Mouse (Mus musculus): ENCODE results near the gene Agpat3. TPM values are rescaled to one million over a fixed set of nuclear protein-coding genes. Genes with fewer than 3 reads are reported as not detected.

Gene Agpat3
- 25.0 and 27.3 TPM in 2 replicates for polyA plus RNA-seq (2021; fragmentation: Nextera tagmentation)
- long read RNA-seq, experiment 1, full-length matches to known transcripts: 13 of 54 reads
- long read RNA-seq, experiment 1, partial matches to known transcripts: 2 of 54 reads
- long read RNA-seq, experiment 1, other reads (novel, unspliced or antisense): 39 of 54 reads
- long read RNA-seq, experiment 2, full-length matches to known transcripts: 39 of 204 reads
- long read RNA-seq, experiment 2, partial matches to known transcripts: 11 of 204 reads
- long read RNA-seq, experiment 2, other reads (novel, unspliced or antisense): 154 of 204 reads

GRCm38 (mm10) chr10:78351887-78352665 lies at the start of gene Agpat3:
TSS of gene Agpat3 (minus strand) at chr10:78352489.

GRCm38 (mm10) chr10:78244438-78245224 lies 107.7 kb downstream of the Agpat3 start, which contains the start of gene Trappc10:
TSS of gene Trappc10 (minus strand) at chr10:78244641.

Small RNA genes within 50 kb of the gene (microRNA-seq; reads per million reads assigned to microRNA genes)
- gene Mir7659: not detected

Other genes starting within 250 kb of the Agpat3 start
- gene D10Jhu81e, start 182.7 kb downstream of the Agpat3 start, polyA plus RNA-seq (2021; fragmentation: Nextera tagmentation): 78.6 and 86.8 TPM in 2 replicates
- 9.8 and 10.9 TPM in 2 replicates for gene Pwp2, start 167.3 kb downstream of the Agpat3 start, polyA plus RNA-seq (2021; fragmentation: Nextera tagmentation)
- 4.3 and 4.9 TPM in 2 replicates for gene Trappc10, start 107.8 kb downstream of the Agpat3 start, polyA plus RNA-seq (2021; fragmentation: Nextera tagmentation)
- gene Rrp1, start 60.6 kb upstream of the Agpat3 start, polyA plus RNA-seq (2021; fragmentation: Nextera tagmentation): 282 and 306 TPM in 2 replicates
- gene Cstb, start 73.2 kb upstream of the Agpat3 start, polyA plus RNA-seq (2021; fragmentation: Nextera tagmentation): 117 and 142 TPM in 2 replicates
- 39.2 and 41.0 TPM in 2 replicates for gene Pdxk, start 112.5 kb upstream of the Agpat3 start, polyA plus RNA-seq (2021; fragmentation: Nextera tagmentation)
- not detected in 2 replicates for gene Olfr1358, start 164.9 kb upstream of the Agpat3 start, polyA plus RNA-seq (2021; fragmentation: Nextera tagmentation)
- gene Ilvbl, start 221.9 kb upstream of the Agpat3 start, polyA plus RNA-seq (2021; fragmentation: Nextera tagmentation): 31.7 and 43.2 TPM in 2 replicates
- gene Syde1, start 239.5 kb upstream of the Agpat3 start, polyA plus RNA-seq (2021; fragmentation: Nextera tagmentation): 2.5 and 3.2 TPM in 2 replicates